Mouse (Mus musculus) left cerebral cortex, postnatal 10 days (tissue): ENCODE data around the gene Prrc2c. TPM values are rescaled to one million over a fixed set of nuclear protein-coding genes. Genes with fewer than 3 reads are reported as not detected.
"Not testable (repeated sequence)": the region's sequence is repeated elsewhere in the genome, so short reads cannot be mapped to it uniquely, and the experiment has no call there.

Source experiments
- DNase-seq, 2 experiments: peaks; one replicate each; pipeline ENCODE4 v3.0.0; 2021 to 2022; ENCODE audit warnings: low spot score in 2 of 2, mixed read lengths in 1 of 2; ENCODE audit errors: extremely low spot score in 1 of 2
- intact Hi-C: fragments of 180-260 bp; cut with DNase I; formaldehyde crosslinking; loops from one replicate; pipeline ENCODE4 v1.15.1; 2025
- total RNA-seq, 2 experiments: library from RNA; stranded (reverse); gene quantifications; 2 replicates each; pipeline ENCODE4 v1.2.3; 2021

The Prrc2c gene
- total RNA-seq, 2 experiments from 2014 or later: 212 to 222 TPM

GRCm38 (mm10) chr1:162720645-162721044 lies 19.7 kb downstream of the Prrc2c start:
- intact Hi-C loops: loop anchor here (5.0 kb wide), 1 partner anchor 133 kb away; no protein-coding TSS in a partner anchor
- DNase-seq: no peak

- intact Hi-C loops: no loop called here
- DNase-seq: no peak
Observed at GRCm38 (mm10) chr1:162700389-162701066, 39.8 kb downstream of the Prrc2c start.

DNA sequence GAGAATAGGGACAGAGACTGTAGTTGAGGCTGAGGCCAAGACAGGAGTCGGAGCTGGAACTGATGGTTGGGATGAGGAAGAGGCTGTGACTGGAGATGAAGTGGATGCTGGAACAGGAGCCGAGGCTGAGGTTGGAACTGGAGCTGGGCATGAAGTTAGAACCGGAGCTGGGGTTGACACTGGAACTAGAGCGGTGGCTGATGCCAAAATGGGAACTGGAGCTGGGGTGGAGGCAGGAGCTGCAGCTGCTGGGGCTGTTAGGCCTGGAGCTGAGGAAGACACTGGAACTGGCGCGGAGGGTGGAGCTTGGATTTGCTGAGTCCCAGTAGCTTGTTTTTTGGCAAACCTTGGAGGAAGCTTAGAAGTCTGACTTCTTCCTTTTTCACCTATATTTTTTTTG lies 42.5 kb downstream of the Prrc2c start:
- intact Hi-C loops: no loop called here

DNA sequence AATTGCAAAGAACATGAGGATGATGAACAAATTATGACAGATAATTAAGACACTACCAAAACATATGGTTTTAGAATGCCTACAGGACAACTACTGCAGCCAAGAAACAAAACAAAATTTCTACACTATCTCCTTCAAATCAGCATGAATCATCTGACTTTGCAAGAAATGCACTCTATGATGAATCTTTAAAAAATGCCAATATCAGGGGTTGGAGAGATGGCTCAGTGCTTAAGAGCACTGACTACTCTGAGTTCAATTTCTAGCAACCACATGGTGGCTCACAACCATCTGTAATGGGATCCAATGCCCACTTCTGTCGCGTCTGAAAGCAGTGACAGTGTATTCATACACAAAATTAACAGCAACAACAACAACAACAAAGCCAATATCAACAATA lies 46.6 kb downstream of the Prrc2c start:
- intact Hi-C loops: no loop called here

More for the DNA sequence above, 42.5 kb downstream of the Prrc2c start:
- no peak for DNase-seq

DNA sequence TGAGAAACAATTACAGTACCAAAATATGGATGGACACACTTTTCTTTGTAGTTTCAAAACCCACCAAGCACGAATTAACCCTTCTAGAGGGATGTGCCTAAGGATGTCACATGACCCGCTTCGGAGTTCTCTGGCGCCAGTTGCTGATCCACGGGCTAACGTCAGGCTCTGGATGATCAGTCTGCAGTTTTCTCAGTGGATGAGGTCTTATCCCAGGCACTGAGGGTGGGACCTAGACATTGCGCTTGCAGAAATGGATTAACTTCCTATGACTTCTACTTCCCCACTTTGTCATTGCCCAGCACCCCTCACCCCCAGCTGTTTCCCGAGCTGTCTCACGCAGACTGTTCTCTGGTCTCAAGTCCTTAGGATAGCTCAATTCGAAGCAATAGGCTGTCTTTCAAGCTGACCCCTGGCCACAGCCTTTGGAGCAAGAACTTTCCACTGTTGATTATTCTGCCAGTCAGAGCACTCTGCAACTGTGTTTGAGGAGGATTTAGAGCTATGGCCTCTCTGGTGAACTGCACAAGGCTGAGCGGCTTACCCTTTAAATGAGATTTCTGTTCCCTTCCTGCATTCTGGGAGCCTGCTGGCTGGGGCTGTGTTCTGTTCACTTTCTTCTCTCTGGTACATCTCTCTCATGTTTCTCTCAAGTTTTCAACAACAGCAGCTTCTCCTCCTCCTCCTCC lies 74.7 kb downstream of the Prrc2c start:
- intact Hi-C loops: loop anchor here (2.0 to 10.0 kb wide), 3 partner anchors 83 to 311 kb away; partner anchors contain the start of gene Mettl13
- DNase-seq: no peak

More for the DNA sequence above, 46.6 kb downstream of the Prrc2c start:
- DNase-seq: no peak

DNA sequence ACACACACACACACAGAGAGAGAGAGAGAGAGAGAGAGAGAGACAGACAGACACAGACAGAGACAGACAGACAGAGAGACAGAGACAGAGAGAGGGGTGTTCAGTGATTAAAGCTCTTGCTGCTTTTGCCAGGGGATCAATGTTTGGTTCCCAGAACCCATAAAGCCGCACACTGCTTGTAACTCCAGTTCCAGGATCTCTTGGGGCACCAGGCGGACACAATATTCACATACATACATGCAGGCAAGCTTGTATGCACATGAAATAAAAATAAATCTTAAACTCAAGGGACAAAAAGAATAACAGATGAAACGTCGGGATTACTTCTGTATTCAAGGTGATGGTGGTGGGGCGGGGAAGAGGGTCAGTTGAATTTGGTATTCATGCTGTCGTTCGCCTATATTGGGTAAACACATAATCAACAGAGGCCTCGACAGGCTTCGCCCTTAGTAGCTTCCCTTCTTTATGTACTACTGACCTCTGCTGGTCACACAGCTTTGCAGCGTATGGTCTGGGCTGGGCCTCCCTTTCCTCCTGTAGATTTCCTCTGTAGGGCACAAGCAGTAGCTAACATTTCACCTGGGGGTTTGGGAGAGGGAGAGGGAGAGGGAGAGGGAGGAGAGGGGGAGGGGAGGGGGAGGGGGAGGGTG lies 75.4 kb downstream of the Prrc2c start:
- intact Hi-C loops: loop anchor here (2.0 to 10.0 kb wide), 3 partner anchors 83 to 310 kb away; partner anchors contain the start of gene Mettl13
- DNase-seq: peak; percentile 69 to 81

- DNase-seq: no peak
- intact Hi-C loops: loop anchor here (10.0 kb wide), 1 partner anchor 306 kb away; no protein-coding TSS in a partner anchor
Observed at GRCm38 (mm10) chr1:162660276-162660860, 80.0 kb downstream of the Prrc2c start.

DNA sequence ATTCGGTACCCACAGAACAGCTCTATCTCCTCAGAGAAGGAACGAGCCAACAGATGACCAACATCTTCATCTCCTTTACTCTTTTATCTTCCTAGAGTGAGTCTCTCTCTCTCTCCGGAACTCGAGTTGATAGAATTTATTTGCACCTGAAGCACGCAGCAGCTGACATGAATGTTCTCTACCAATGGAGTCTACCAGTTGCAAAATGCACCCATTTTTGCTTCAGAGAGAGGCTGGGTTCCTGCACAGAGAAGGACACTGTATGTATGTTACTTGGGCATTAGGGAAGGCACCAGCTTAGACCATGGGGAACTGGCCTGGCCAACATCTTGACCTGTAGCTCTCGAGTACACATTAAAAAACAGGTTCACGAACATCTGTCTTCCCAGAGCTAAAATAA lies 82.2 kb downstream of the Prrc2c start, which contains the start of gene Myocos:
Gene Myocos (minus strand): TSS at position 101 of the 400 bp plus-strand sequence.
- no peak for DNase-seq
- intact Hi-C loops: no loop called here

DNA sequence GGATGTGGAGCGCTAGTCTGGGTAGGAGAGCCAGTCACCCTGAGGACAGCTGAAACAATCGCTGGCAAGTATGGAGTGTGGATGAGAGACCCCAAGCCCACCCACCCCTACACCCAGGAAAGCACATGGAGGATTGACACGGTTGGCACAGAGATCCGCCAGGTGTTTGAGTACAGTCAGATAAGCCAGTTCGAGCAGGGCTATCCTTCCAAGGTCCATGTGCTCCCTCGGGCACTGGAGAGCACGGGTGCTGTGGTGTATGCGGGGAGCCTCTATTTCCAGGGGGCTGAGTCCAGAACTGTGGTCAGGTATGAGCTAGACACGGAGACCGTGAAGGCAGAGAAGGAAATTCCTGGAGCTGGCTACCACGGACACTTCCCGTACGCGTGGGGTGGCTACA lies 91.9 kb downstream of the Prrc2c start:
- no peak for DNase-seq
- intact Hi-C loops: no loop called here

DNA sequence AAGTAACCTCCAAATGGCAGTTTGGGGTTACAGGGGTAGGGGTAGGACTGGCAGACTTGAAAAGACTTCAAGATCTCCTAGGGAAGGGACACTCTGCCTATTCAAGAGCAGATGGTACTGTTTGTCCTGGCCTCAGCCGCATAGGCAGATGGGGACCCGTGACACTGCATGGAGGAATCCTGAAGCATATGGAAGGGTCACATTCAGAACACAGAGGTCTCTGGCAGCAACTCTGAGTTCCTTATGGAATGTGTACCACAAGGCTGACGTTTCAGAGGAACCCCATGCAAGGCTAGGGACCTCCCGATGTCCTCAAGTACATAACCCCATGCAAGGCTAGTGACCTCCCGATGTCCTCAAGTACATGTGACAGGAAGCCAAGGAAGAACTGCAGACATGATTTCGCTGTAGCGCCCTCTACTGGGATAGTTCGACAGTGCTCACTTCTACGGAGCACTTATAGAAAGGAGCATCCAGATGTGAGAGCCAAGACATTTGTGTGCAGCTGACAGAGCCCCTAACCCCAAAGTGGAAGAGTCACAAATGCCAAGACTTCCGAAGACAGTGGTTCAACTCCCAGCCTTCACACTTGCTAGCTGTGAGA lies 94.2 kb downstream of the Prrc2c start:
- DNase-seq: no peak
- intact Hi-C loops: no loop called here

DNA sequence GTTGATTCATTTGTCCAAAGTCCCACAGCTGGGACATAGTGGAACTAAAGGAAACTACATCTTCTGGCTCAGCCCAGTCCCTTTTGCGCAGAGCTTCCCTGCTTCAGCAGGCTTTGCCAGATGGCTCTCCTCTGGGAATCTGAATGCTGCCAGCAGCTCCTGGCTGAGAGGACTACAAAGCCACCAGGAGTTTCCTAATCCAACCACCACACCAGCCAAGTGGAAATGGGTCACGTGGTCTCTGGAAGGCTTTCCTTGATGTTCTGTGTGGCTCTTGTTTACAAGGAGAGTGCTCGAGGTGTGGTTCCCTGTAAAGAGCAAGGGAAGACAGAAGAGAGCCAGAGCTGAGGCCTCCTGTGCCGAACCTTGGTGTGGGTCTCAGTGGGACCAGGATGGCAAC lies 96.6 kb downstream of the Prrc2c start:
- peak; percentile 48 to 70 for DNase-seq
- intact Hi-C loops: no loop called here

DNA sequence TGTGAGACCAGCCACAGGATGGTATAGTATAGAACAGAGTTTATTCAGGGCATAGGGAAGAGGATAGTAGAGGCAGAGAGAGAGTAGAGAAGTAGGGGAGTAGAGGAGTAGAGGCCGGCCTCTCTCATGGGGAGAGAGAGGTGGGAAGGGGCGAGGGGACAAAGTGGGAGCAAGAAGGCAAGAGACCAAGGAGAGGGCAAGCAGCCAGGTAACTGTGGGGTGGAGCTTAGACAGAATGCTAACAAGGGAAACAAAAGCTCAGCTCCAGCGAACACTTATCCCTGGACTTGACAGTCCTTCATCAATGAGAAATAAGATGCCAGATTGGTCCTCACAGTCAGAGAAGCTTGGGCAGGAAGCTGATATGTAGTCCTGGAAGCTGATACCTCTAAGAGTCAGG lies 97.8 kb downstream of the Prrc2c start:
- DNase-seq: no peak
- intact Hi-C loops: no loop called here

GRCm38 (mm10) chr1:162639861-162640260 lies 100.5 kb downstream of the Prrc2c start:
- no peak for DNase-seq
- intact Hi-C loops: no loop called here

DNA sequence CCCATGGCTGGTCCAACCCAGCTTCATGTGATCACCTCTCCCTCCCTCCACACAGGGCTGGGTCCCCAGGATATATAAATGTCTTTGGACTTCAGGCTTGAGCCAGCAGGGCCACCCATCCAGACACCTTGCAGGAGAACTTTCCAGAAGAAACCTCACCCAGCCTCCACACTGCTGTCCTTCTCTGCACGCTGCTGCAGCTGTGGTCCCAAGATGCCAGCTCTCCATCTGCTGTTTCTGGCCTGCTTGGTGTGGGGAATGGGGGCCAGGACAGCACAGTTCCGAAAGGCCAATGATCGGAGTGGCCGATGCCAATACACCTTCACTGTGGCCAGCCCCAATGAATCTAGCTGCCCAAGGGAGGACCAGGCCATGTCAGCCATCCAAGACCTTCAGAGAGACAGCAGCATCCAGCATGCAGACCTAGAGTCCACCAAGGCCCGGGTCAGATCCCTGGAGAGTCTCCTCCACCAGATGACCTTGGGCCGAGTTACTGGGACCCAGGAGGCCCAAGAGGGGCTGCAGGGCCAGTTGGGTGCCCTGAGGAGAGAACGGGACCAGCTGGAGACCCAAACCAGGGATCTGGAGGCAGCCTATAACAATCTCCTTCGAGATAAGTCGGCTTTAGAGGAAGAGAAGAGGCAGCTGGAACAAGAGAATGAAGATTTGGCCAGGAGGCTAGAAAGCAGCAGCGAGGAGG lies 101.2 kb downstream of the Prrc2c start, which contains the start of gene Myoc:
Gene Myoc (plus strand): TSS at position 105 of the 700 bp plus-strand sequence.
- intact Hi-C loops: no loop called here
- DNase-seq: no peak

DNA sequence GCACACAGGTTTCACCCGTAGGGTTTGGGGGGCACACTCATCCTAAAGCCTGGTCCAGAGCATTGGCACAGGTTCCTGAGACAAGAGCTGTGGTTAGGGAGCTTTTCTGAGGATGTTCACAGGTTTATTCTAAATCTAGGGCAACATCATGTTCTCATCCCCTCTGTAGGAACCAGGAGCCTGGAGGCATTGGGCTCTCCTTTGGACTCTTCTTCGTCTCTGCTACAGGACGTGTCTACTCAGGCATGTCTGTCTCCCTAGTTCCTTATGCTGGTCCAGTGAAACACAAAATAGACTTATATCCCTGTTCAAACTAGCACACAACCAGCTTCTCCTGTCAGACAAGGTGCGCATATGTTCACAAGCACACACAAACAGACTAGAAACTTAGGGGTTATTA lies 101.8 kb downstream of the Prrc2c start:
- intact Hi-C loops: no loop called here
- DNase-seq: no peak

- intact Hi-C loops: no loop called here
Observed at GRCm38 (mm10) chr1:162636516-162636915, 103.8 kb downstream of the Prrc2c start.

GRCm38 (mm10) chr1:162635291-162635931 lies 104.9 kb downstream of the Prrc2c start:
- intact Hi-C loops, DNase-seq: not testable (repeated sequence)

More at GRCm38 (mm10) chr1:162636516-162636915, 103.8 kb downstream of the Prrc2c start:
- no peak for DNase-seq

GRCm38 (mm10) chr1:162628326-162628725 lies 112.0 kb downstream of the Prrc2c start:
- intact Hi-C loops, DNase-seq: not testable (repeated sequence)
